Comparison of ENCODE assay signal across 14 mouse cellular contexts in genomic region chr6:67018365-67018764, GRCm38 (mm10).
"Had no signal": no experiment of that assay in that cellular context is flagged by ENCODE, and none has a peak within 500 bp of the region (broad histone marks: within the 10 kb centered on the region; RNA-seq: fewer than 3 reads in every experiment).

No protein-coding gene starts in this region.

- H3K27ac ChIP-seq: neural tube, embryonic 13.5 days; neural tube, embryonic 15.5 days; stomach, embryonic 15.5 days; stomach, postnatal 0 days had no signal

- H3K27me3 ChIP-seq: neural tube, embryonic 13.5 days; neural tube, embryonic 15.5 days; stomach, embryonic 15.5 days had no signal

- H3K9ac ChIP-seq: neural tube, embryonic 13.5 days; neural tube, embryonic 15.5 days; stomach, embryonic 15.5 days had no signal

- H3K36me3 ChIP-seq: neural tube, embryonic 13.5 days; neural tube, embryonic 15.5 days; stomach, embryonic 15.5 days had no signal

- H3K4me1 ChIP-seq: neural tube, embryonic 13.5 days had no signal

- H3K4me3 ChIP-seq: neural tube, embryonic 13.5 days; neural tube, embryonic 15.5 days; stomach, embryonic 15.5 days had no signal

- H3K4me2 ChIP-seq: neural tube, embryonic 13.5 days; neural tube, embryonic 15.5 days; stomach, embryonic 15.5 days had no signal

- H3K9me3 ChIP-seq: neural tube, embryonic 13.5 days; neural tube, embryonic 15.5 days; stomach, embryonic 15.5 days had no signal

- DNase-seq: retina, postnatal 1 day; right cerebral cortex, postnatal 14 days; right cerebral cortex, postnatal 4 days; spleen, adult 18-20 months; thymus, adult 18-20 months; thymus, adult 2 months; thymus, postnatal 14 days; thymus, postnatal 25 days; thymus, postnatal 36 days; thymus, postnatal 4 days had no signal
